Mouse (Mus musculus) adrenal gland, adult 2 months (tissue): ENCODE measurements around the gene D17H6S53E. TPM values are rescaled to one million over a fixed set of nuclear protein-coding genes. Genes with fewer than 3 reads are reported as not detected.

Source experiments
- DNase-seq: peaks from one replicate; pipeline ENCODE4 v3.0.0; 2021
- polyA plus RNA-seq: library from polyadenylated mRNA; depleted of rRNA; stranded (reverse); fragments of >200 nt; gene quantifications from 2 replicates; pipeline ENCODE4 v1.2.3, GENCODE M21; 2012
- total RNA-seq, 2 experiments: library from RNA; stranded (reverse); gene quantifications; 2 replicates each; pipeline ENCODE4 v1.2.3; 2021

Gene D17H6S53E
- total and polyA plus RNA-seq, 3 experiments, result 23.4 to 45.5 (median 32.0) TPM

GRCm38 (mm10) chr17:35132174-35132560 is 6.0 kb downstream of the D17H6S53E start:
- DNase-seq, result no peak

- no peak for DNase-seq
Measured at GRCm38 (mm10) chr17:35133517-35133916, 7.3 kb downstream of the D17H6S53E start.

- peak; percentile 95 for DNase-seq
Measured at GRCm38 (mm10) chr17:35134801-35135590, 8.8 kb downstream of the D17H6S53E start, which contains the start of gene Bag6. TSS of gene Bag6 (plus strand) at chr17:35135178.

GRCm38 (mm10) chr17:35135591-35136320 is 9.6 kb downstream of the D17H6S53E start:
- DNase-seq, result no peak

GRCm38 (mm10) chr17:35139269-35139668 is 13.1 kb downstream of the D17H6S53E start:
- peak; percentile 63 for DNase-seq

GRCm38 (mm10) chr17:35140490-35140996 is 14.4 kb downstream of the D17H6S53E start:
- DNase-seq, result peak; percentile 50

- DNase-seq, result peak; percentile 94
Measured at GRCm38 (mm10) chr17:35141971-35142370, 15.8 kb downstream of the D17H6S53E start.

GRCm38 (mm10) chr17:35146139-35146538 is 20.0 kb downstream of the D17H6S53E start:
- DNase-seq, result no peak

- DNase-seq, result no peak
Measured at GRCm38 (mm10) chr17:35147348-35147747, 21.2 kb downstream of the D17H6S53E start.

- DNase-seq, result no peak
Measured at GRCm38 (mm10) chr17:35147922-35148639, 21.9 kb downstream of the D17H6S53E start.

- no peak for DNase-seq
Measured at GRCm38 (mm10) chr17:35152121-35152520, 25.9 kb downstream of the D17H6S53E start.

- no peak for DNase-seq
Measured at GRCm38 (mm10) chr17:35153077-35153476, 26.9 kb downstream of the D17H6S53E start.

GRCm38 (mm10) chr17:35153931-35154330 is 27.8 kb downstream of the D17H6S53E start:
- no peak for DNase-seq

- no peak for DNase-seq
Measured at GRCm38 (mm10) chr17:35154616-35155015, 28.4 kb downstream of the D17H6S53E start.

GRCm38 (mm10) chr17:35155451-35155850 is 29.3 kb downstream of the D17H6S53E start:
- no peak for DNase-seq

- DNase-seq, result no peak
Measured at GRCm38 (mm10) chr17:35156461-35157200, 30.5 kb downstream of the D17H6S53E start.

- DNase-seq, result no peak
Measured at GRCm38 (mm10) chr17:35157254-35157653, 31.1 kb downstream of the D17H6S53E start.

GRCm38 (mm10) chr17:35157661-35158175 is 31.5 kb downstream of the D17H6S53E start:
- DNase-seq, result no peak

- no peak for DNase-seq
Measured at GRCm38 (mm10) chr17:35158850-35159593, 32.8 kb downstream of the D17H6S53E start.

GRCm38 (mm10) chr17:35159638-35160037 is 33.5 kb downstream of the D17H6S53E start:
- DNase-seq, result no peak

- DNase-seq, result no peak
Measured at GRCm38 (mm10) chr17:35161421-35161820, 35.2 kb downstream of the D17H6S53E start.
